Mouse (Mus musculus) hindbrain, embryonic 11.5 days (tissue): Measurements from ENCODE around the gene Gm45716. TPM values are rescaled to one million over a fixed set of nuclear protein-coding genes. Genes with fewer than 3 reads are reported as not detected.

ENCODE experiments used
- ATAC-seq: fragments of 200-750 bp; cut with Nextera tagmentation; 2 replicates; pipeline ENCODE4 v1.8.0; 2017; ENCODE audit warnings: mild to moderate bottlenecking, moderate TSS enrichment, moderate library complexity; ENCODE audit not compliant: low FRiP score
- DNase-seq: peaks from one replicate; pipeline ENCODE4 v3.0.0-alpha.2; 2015; ENCODE audit warnings: low spot score
- H3K27ac ChIP-seq: fragments of 300-500 bp; sonication (generic); 2 replicates; pipeline ENCODE4 v1.5.1; 2014; ENCODE audit warnings: mild to moderate bottlenecking, low read depth, low read length
- H3K27me3 ChIP-seq: fragments of 300-500 bp; sonication (generic); 2 replicates; pipeline ENCODE4 v1.6.1; 2014; ENCODE audit warnings: mild to moderate bottlenecking, low read length, moderate library complexity, mixed read lengths; ENCODE audit not compliant: control insufficient read depth, insufficient read depth
- H3K36me3 ChIP-seq: fragments of 300-500 bp; sonication (generic); 2 replicates; pipeline ENCODE4 v1.6.1; 2014; ENCODE audit warnings: mild to moderate bottlenecking, low read length, moderate library complexity, mixed read lengths; ENCODE audit not compliant: control insufficient read depth, insufficient read depth
- H3K4me1 ChIP-seq: fragments of 300-500 bp; sonication (generic); replicated peaks from 2 replicates; pipeline ENCODE4 v1.6.1; 2014; ENCODE audit warnings: low read length, mixed read lengths; ENCODE audit not compliant: control insufficient read depth, insufficient read depth
- H3K4me2 ChIP-seq: fragments of 300-500 bp; sonication (generic); replicated peaks from 2 replicates; pipeline ENCODE4 v1.6.1; 2014; ENCODE audit warnings: mild to moderate bottlenecking, low read depth, low read length
- H3K4me3 ChIP-seq: fragments of 300-500 bp; sonication (generic); 2 replicates; pipeline ENCODE4 v1.5.1; 2014; ENCODE audit warnings: low read depth, low read length
- H3K9ac ChIP-seq: fragments of 300-500 bp; sonication (generic); 2 replicates; pipeline ENCODE4 v1.6.1; 2014; ENCODE audit warnings: low read depth, low read length
- H3K9me3 ChIP-seq: fragments of 300-500 bp; sonication (generic); 2 replicates; pipeline ENCODE4 v1.6.1; 2016; ENCODE audit warnings: low read length; ENCODE audit not compliant: control insufficient read depth
- WGBS: fragments of 180-500 bp; shearing (Covaris S2); extraction: QIAGEN DNeasy Blood & Tissue Kit; methylation state at CpG from one replicate; pipeline ENCODE4 v1.1.7; 2014; 5-methylcytosine and 5-hydroxymethylcytosine counted together
- polyA plus RNA-seq: library from polyadenylated mRNA; unstranded; fragments of >200 nt; fragmentation: Nextera tagmentation; extraction: Ambion mirVana; gene quantifications from 2 replicates; pipeline ENCODE4 v1.2.1, GENCODE M21; 2014

Gm45716 gene
- polyA plus RNA-seq, 1 experiment from 2014 or later, result 17.8 TPM

- Histone ChIP-seq H3K4me2 (no peak overlapping the region), H3K4me1 (no peaks in the 10 kb centered on the region), H3K9ac (no peak overlapping the region), H3K27ac (no peak overlapping the region), H3K27me3 (no peaks in the 10 kb centered on the region), H3K36me3 (no peaks in the 10 kb centered on the region), H3K9me3 (no peaks in the 10 kb centered on the region), H3K4me3 (no peak overlapping the region)
- DNase-seq, result no peak
- ATAC-seq, result no peak
- WGBS, result 64% methylated on average over 12 of the region's 12 CpGs
These were observed 39.8 kb downstream of the Gm45716 start for GRCm38 (mm10) chr11:90227000-90227922.

GRCm38 (mm10) chr11:90228251-90228949, 40.9 kb downstream of the Gm45716 start:
- Histone ChIP-seq H3K27me3 (no peaks in the 10 kb centered on the region), H3K9me3 (no peaks in the 10 kb centered on the region), H3K4me3 (no peak overlapping the region), H3K27ac (no peak overlapping the region), H3K9ac (no peak overlapping the region), H3K4me2 (no peak overlapping the region), H3K4me1 (no peaks in the 10 kb centered on the region), H3K36me3 (no peaks in the 10 kb centered on the region)
- no peak for DNase-seq
- no peak for ATAC-seq
- WGBS, result 82% methylated on average over 9 of the region's 9 CpGs

GRCm38 (mm10) chr11:90229800-90230199, 42.3 kb downstream of the Gm45716 start:
- no peak for ATAC-seq
- no peaks in the 10 kb centered on the region for H3K4me1 ChIP-seq
- H3K9ac ChIP-seq, result no peak overlapping the region
- H3K4me2 ChIP-seq, result no peak overlapping the region
- no peak overlapping the region for H3K27ac ChIP-seq
- DNase-seq, result no peak
- H3K4me3 ChIP-seq, result no peak overlapping the region
- no peaks in the 10 kb centered on the region for H3K27me3 ChIP-seq
- no peaks in the 10 kb centered on the region for H3K9me3 ChIP-seq
- H3K36me3 ChIP-seq, result no peaks in the 10 kb centered on the region

- no peaks in the 10 kb centered on the region for H3K36me3 ChIP-seq
- no peak overlapping the region for H3K4me2 ChIP-seq
- no peak overlapping the region for H3K27ac ChIP-seq
- 81% methylated on average over 2 of the region's 2 CpGs for WGBS
- no peaks in the 10 kb centered on the region for H3K4me1 ChIP-seq
- H3K4me3 ChIP-seq, result no peak overlapping the region
- DNase-seq, result no peak
- H3K27me3 ChIP-seq, result no peaks in the 10 kb centered on the region
- H3K9ac ChIP-seq, result no peak overlapping the region
- no peaks in the 10 kb centered on the region for H3K9me3 ChIP-seq
- ATAC-seq, result no peak
These were observed 43.2 kb downstream of the Gm45716 start for GRCm38 (mm10) chr11:90230671-90231070.

- ATAC-seq, result no peak
- 70% methylated on average over 2 of the region's 2 CpGs for WGBS
- H3K36me3 ChIP-seq, result no peaks in the 10 kb centered on the region
These were observed 44.1 kb downstream of the Gm45716 start for GRCm38 (mm10) chr11:90231631-90232030.

GRCm38 (mm10) chr11:90232685-90233084, 45.2 kb downstream of the Gm45716 start:
- no peak overlapping the region for H3K4me3 ChIP-seq
- 72% methylated on average over 4 of the region's 4 CpGs for WGBS
- H3K4me1 ChIP-seq, result no peaks in the 10 kb centered on the region
- H3K4me2 ChIP-seq, result no peak overlapping the region
- H3K36me3 ChIP-seq, result no peaks in the 10 kb centered on the region
- no peak overlapping the region for H3K9ac ChIP-seq
- H3K27ac ChIP-seq, result no peak overlapping the region
- DNase-seq (no peak), ATAC-seq (no peak)
- no peaks in the 10 kb centered on the region for H3K27me3 ChIP-seq
- no peaks in the 10 kb centered on the region for H3K9me3 ChIP-seq

More at GRCm38 (mm10) chr11:90231631-90232030, 44.1 kb downstream of the Gm45716 start:
- no peak overlapping the region for H3K4me3 ChIP-seq
- H3K27ac ChIP-seq, result no peak overlapping the region
- H3K9ac ChIP-seq, result no peak overlapping the region
- H3K27me3 ChIP-seq, result no peaks in the 10 kb centered on the region
- no peak overlapping the region for H3K4me2 ChIP-seq
- no peaks in the 10 kb centered on the region for H3K9me3 ChIP-seq
- no peaks in the 10 kb centered on the region for H3K4me1 ChIP-seq
- no peak for DNase-seq

- DNase-seq (no peak), ATAC-seq (no peak)
- Histone ChIP-seq H3K27me3 (no peaks in the 10 kb centered on the region), H3K9me3 (no peaks in the 10 kb centered on the region), H3K4me3 (no peak overlapping the region), H3K4me2 (no peak overlapping the region), H3K9ac (no peak overlapping the region), H3K36me3 (no peaks in the 10 kb centered on the region), H3K27ac (no peak overlapping the region), H3K4me1 (no peaks in the 10 kb centered on the region)
- WGBS, result 93% methylated on average over 5 of the region's 5 CpGs
These were observed 47.7 kb downstream of the Gm45716 start for GRCm38 (mm10) chr11:90235221-90235620.

GRCm38 (mm10) chr11:90237616-90238015, 50.1 kb downstream of the Gm45716 start:
- Histone ChIP-seq H3K4me1 (no peaks in the 10 kb centered on the region), H3K4me3 (no peak overlapping the region), H3K9ac (no peak overlapping the region), H3K27me3 (no peaks in the 10 kb centered on the region), H3K9me3 (no peaks in the 10 kb centered on the region), H3K27ac (no peak overlapping the region), H3K4me2 (no peak overlapping the region), H3K36me3 (no peaks in the 10 kb centered on the region)
- DNase-seq, result peak; percentile 10
- no peak for ATAC-seq
- WGBS, result 61% methylated on average over 5 of the region's 5 CpGs
